Mouse (Mus musculus): ENCODE results near the gene Ly6g5b. TPM values are rescaled to one million over a fixed set of nuclear protein-coding genes. Genes with fewer than 3 reads are reported as not detected.

Ly6g5b gene
- polyA plus RNA-seq, 1 experiment, result 0.28 TPM

DNA sequence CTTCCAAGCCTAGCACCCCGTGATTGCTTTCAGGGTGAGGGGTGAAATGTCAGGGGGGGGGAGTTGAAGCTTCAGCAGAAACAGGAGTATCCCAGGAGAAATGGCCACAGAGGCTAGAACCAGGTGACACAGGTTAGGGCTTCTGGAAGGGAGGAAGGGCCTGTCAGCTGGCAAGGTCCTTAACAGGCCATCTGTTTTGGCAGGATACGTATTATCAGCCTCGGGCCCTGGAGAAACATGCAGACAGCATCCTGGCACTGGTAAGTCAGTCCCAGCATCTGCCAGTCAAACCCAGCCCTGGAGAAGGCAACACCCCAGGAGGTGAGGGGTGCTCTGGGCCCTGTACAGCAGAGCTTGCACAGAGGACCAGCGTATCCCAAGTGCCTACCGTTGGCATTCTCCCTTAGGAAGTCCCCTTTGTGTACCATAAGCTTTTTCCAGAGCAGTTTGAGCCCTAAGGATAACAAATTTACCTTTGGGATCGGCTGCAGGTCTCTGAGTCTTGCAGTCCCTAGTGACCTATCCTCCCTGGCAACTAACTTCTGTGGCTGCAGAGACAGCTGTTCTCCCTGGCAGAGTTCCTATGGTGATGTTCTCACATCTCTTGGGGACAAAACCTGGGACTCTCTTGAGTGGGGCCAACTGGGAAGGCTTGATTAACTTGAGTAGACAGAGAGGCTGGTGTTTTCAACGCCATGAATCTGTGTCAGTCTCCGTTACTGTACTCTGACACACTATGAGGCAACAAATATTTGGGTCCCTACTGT is 24.9 kb downstream of the Ly6g5b start:
- H3ac ChIP-seq (ENCODE audit: control insufficient read depth, insufficient read length, low read depth), result peak overlapping the region; percentile 12
- peak overlapping the region; percentile 57 for H3K4me3 ChIP-seq (ENCODE audit: insufficient read depth, poor library complexity, severe bottlenecking)
- peaks cover 17% of the 10 kb centered on the region for H3K79me2 ChIP-seq (ENCODE audit: control insufficient read depth, insufficient read depth)

DNA sequence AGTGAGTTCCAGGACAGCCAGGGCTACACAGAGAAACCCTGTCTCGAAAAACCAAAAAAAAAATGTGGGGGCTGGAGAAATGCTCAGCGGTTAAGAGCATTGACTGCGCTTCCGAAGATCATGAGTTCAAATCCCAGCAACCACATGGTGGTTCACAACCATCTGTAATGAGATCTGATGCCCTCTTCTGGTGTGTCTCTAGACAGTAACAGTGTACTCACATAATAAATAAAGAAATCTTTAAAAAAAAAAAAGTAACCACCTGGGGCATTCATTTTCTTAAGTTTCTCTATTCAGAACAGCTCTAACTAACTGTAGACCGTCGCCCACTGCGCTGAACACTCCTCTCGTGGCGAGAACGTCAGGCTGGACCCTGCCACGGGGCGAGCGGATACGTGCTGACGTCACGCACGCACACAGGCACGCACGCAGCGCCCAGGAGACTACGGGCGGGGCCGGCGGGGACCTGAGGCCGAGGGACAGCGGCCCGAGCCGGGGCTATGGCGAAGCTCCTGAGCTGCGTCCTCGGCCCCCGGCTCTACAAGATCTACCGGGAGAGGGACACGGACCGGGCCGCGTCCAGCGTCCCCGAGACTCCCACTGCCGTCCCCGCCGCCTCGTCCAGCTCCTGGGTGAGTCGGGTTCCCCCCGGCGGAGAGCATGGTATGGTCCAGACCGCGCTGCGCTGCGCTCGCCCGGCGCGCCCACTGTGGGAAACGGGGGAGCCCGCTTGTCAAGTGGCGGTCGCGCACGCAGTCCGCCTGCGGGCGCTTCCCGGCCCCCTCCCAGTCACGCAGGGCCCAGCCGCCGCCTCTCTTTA is 26.2 kb downstream of the Ly6g5b start, which contains the start of gene Abhd16a:
Gene Abhd16a, plus strand, starts transcription at position 439 of the 820 bp plus-strand sequence.
- H3K4me3 ChIP-seq (ENCODE audit: insufficient read depth, poor library complexity, severe bottlenecking), result peak within 1 kb of the TSS; percentile 57
- H3K27me3 ChIP-seq (ENCODE audit: control insufficient read depth, insufficient read depth, insufficient read length), result no peaks in the 10 kb centered on the region
- H3K79me3 ChIP-seq (ENCODE audit: low read depth), result peaks cover 3% of the 10 kb centered on the region
- H3K79me2 ChIP-seq (ENCODE audit: control insufficient read depth, insufficient read depth), result peaks cover 17% of the 10 kb centered on the region
- H3ac ChIP-seq (ENCODE audit: control insufficient read depth, insufficient read length, low read depth), result peak within 1 kb of the TSS; percentile 99
- peaks cover 7% of the 10 kb centered on the region for H3K36me3 ChIP-seq (ENCODE audit: control insufficient read depth, insufficient read depth)
- TF ChIP-seq MAX (IDR thresholded peaks at IDR 0.05), result peak; percentile 87
- no peak for TF ChIP-seq CEBPB (IDR thresholded peaks at IDR 0.05; ENCODE audit: low read depth)

More for the DNA sequence above, 24.9 kb downstream of the Ly6g5b start:
- H3K27me3 ChIP-seq (ENCODE audit: control insufficient read depth, insufficient read depth, insufficient read length), result no peaks in the 10 kb centered on the region
- H3K36me3 ChIP-seq (ENCODE audit: control insufficient read depth, insufficient read depth), result peaks cover 16% of the 10 kb centered on the region
- TF ChIP-seq MYOD1 (IDR thresholded peaks at IDR 0.05; ENCODE audit: control insufficient read depth, insufficient read length, low read depth), result no peak
- TF ChIP-seq USF1 (IDR thresholded peaks at IDR 0.05; ENCODE audit: low read depth), result no peak
- TF ChIP-seq FOSL1 (IDR thresholded peaks at IDR 0.05; ENCODE audit: insufficient read depth, low read length, poor library complexity, severe bottlenecking), result no peak
- TF ChIP-seq CEBPB (IDR thresholded peaks at IDR 0.05; ENCODE audit: low read depth), result no peak
- TF ChIP-seq MAX (IDR thresholded peaks at IDR 0.05), result no peak
- peaks cover 3% of the 10 kb centered on the region for H3K79me3 ChIP-seq (ENCODE audit: low read depth)

DNA sequence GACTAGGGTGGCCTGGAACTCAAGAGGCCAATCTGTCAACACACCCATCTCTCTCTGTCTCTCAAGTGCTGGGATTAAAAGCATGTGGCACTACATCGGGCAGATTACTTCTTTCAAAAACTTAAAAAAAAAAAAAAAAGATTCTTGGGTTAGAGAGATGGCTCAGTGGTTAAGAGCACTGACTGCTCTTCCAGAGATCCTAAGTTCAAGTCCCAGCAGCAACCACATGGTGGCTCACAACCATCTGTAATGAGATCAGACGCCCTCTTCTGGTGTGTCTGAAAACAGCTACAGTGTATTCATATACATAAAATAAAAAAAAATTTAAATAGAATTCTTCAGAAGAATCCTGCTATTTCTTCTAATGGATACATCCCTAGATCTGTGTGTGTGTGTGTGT is 27.1 kb downstream of the Ly6g5b start:
- TF ChIP-seq CEBPB (IDR thresholded peaks at IDR 0.05; ENCODE audit: low read depth), result no peak
- no peak for TF ChIP-seq USF1 (IDR thresholded peaks at IDR 0.05; ENCODE audit: low read depth)
- no peak for TF ChIP-seq MAX (IDR thresholded peaks at IDR 0.05)
- TF ChIP-seq FOSL1 (IDR thresholded peaks at IDR 0.05; ENCODE audit: insufficient read depth, low read length, poor library complexity, severe bottlenecking), result no peak
- no peak for TF ChIP-seq CTCF (IDR thresholded peaks at IDR 0.05; ENCODE audit: control insufficient read depth, insufficient read depth, insufficient read length)
- TF ChIP-seq MYOD1 (IDR thresholded peaks at IDR 0.05; ENCODE audit: control insufficient read depth, insufficient read length, low read depth), result no peak
- TF ChIP-seq MYOG (IDR thresholded peaks at IDR 0.05; ENCODE audit: control insufficient read depth, extremely low read depth, insufficient read length), result no peak
- H3ac ChIP-seq (ENCODE audit: control insufficient read depth, insufficient read length, low read depth), result no peak overlapping the region
- peaks cover 3% of the 10 kb centered on the region for H3K79me3 ChIP-seq (ENCODE audit: low read depth)
- H3K79me2 ChIP-seq (ENCODE audit: control insufficient read depth, insufficient read depth), result peaks cover 17% of the 10 kb centered on the region
- H3K27me3 ChIP-seq (ENCODE audit: control insufficient read depth, insufficient read depth, insufficient read length), result peaks cover 3% of the 10 kb centered on the region
- H3K36me3 ChIP-seq (ENCODE audit: control insufficient read depth, insufficient read depth), result peaks cover 7% of the 10 kb centered on the region
- no peak overlapping the region for H3K4me3 ChIP-seq (ENCODE audit: insufficient read depth, poor library complexity, severe bottlenecking)

DNA sequence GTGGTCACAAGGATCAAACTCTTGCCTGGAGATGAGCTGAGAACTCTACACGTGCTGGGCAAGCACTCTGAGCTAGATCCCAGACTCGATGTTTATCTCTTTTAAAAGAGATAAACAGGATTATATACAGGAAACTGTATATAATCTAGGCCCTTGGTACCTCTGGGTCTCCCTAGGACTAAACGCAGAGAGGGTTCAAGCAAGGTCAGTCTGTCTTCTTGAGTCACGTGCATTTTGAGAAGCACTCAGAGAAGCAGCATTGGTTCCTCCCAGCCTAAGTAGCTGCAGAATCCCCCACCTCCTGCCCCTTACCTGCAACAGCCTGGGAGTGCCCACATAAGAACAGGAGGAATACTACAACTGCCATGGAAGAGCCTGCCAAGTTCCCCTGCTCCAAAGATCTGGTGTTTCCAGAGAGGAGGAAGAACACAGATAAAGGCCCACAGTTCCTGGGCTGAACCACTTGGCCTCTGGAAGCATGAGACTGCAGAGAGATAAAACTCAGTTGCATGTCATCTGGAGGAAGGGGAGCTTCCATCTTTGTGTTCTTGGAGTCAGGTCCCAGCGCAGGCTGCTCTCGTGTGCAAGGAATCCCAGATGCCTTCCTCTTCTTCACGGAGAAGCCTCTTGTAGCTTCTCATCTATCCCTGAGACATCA is 29.9 kb downstream of the Ly6g5b start, which contains the start of gene Ly6g6f:
Gene Ly6g6f, minus strand, starts transcription at position 403 of the 658 bp plus-strand sequence.
- Histone ChIP-seq H3K4me3 (ENCODE audit: insufficient read depth, poor library complexity, severe bottlenecking) (no peak within 1 kb of the TSS), H3K27me3 (ENCODE audit: control insufficient read depth, insufficient read depth, insufficient read length) (peaks cover 8% of the 10 kb centered on the region), H3ac (ENCODE audit: control insufficient read depth, insufficient read length, low read depth) (no peak within 1 kb of the TSS), H3K79me2 (ENCODE audit: control insufficient read depth, insufficient read depth) (peaks cover 9% of the 10 kb centered on the region), H3K36me3 (ENCODE audit: control insufficient read depth, insufficient read depth) (no peaks in the 10 kb centered on the region), H3K79me3 (ENCODE audit: low read depth) (no peaks in the 10 kb centered on the region)
- TF ChIP-seq MYOG (IDR thresholded peaks at IDR 0.05; ENCODE audit: control insufficient read depth, extremely low read depth, insufficient read length), result no peak
- no peak for TF ChIP-seq CEBPB (IDR thresholded peaks at IDR 0.05; ENCODE audit: low read depth)
- no peak for TF ChIP-seq MAX (IDR thresholded peaks at IDR 0.05)
- TF ChIP-seq USF1 (IDR thresholded peaks at IDR 0.05; ENCODE audit: low read depth), result no peak
- no peak for TF ChIP-seq CTCF (IDR thresholded peaks at IDR 0.05; ENCODE audit: control insufficient read depth, insufficient read depth, insufficient read length)
- TF ChIP-seq MYOD1 (IDR thresholded peaks at IDR 0.05; ENCODE audit: control insufficient read depth, insufficient read length, low read depth), result no peak

DNA sequence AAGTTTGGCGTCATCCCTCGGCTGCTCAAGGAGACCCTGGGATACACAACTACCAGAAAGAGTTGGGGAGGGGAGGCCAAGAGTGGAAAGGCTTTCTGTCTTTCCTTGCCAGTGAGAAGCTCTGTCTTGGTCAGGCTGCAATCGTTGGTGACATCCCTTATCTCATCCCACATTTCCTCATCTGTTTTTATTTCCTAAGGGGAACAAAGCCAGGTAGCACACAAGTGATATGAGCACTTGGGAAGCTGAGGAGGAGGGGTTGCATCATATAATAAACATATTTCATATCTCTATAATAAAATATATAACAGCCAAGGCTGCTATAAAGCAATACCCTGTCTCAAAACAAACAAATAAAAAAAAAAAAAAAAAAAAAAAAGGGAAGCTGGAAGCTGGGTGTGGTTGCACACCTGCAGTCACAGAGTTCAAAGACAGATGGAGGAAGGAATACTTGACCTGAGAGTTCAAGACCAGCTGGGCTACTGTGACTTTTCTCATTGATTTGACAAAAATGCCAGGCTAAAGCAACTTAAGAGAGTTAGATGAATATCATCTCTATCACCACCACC is 31.2 kb downstream of the Ly6g5b start:
- H3K36me3 ChIP-seq (ENCODE audit: control insufficient read depth, insufficient read depth), result no peaks in the 10 kb centered on the region
- TF ChIP-seq MAX (IDR thresholded peaks at IDR 0.05) (no peak), CEBPB (IDR thresholded peaks at IDR 0.05; ENCODE audit: low read depth) (no peak), MYOD1 (IDR thresholded peaks at IDR 0.05; ENCODE audit: control insufficient read depth, insufficient read length, low read depth) (no peak), USF1 (IDR thresholded peaks at IDR 0.05; ENCODE audit: low read depth) (no peak), MYOG (IDR thresholded peaks at IDR 0.05; ENCODE audit: control insufficient read depth, extremely low read depth, insufficient read length) (no peak), CTCF (IDR thresholded peaks at IDR 0.05; ENCODE audit: control insufficient read depth, insufficient read depth, insufficient read length) (no peak), FOSL1 (IDR thresholded peaks at IDR 0.05; ENCODE audit: insufficient read depth, low read length, poor library complexity, severe bottlenecking) (no peak)
- H3K79me3 ChIP-seq (ENCODE audit: low read depth), result no peaks in the 10 kb centered on the region
- H3K79me2 ChIP-seq (ENCODE audit: control insufficient read depth, insufficient read depth), result no peaks in the 10 kb centered on the region
- H3K27me3 ChIP-seq (ENCODE audit: control insufficient read depth, insufficient read depth, insufficient read length), result peaks cover 8% of the 10 kb centered on the region
- H3K4me3 ChIP-seq (ENCODE audit: insufficient read depth, poor library complexity, severe bottlenecking), result no peak overlapping the region
- H3ac ChIP-seq (ENCODE audit: control insufficient read depth, insufficient read length, low read depth), result no peak overlapping the region

All from C2C12 (cell line).